Mouse (Mus musculus): Measurements from ENCODE around the gene Zfp607a. TPM values are rescaled to one million over a fixed set of nuclear protein-coding genes. Genes with fewer than 3 reads are reported as not detected.

Gene Zfp607a
- polyA plus RNA-seq (2014; fragmentation: Illumina TruSeq; extraction: RNeasy Lipid Tissue Mini Kit (QIAGEN cat#74804); ENCODE audit: low read depth, low replicate concordance), result 5.1 TPM

DNA sequence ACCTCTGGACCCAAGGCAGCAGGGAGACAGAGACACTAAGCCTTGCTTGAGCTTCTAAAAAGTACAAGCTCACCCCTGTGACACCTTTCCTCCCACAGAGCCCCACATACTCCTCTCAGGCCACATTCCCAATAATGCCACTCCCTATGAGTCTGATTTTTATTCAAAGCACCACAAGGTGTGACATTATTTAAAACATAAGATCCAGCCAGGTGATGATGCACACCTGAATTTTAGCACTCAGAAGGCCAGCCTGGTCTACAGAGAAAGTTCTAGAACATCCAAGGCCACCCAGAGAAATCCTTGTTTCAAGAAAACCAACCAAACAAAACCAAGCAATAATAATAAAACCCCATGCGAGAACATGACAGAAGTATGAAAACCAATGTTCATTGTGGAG lies at the start of gene Zfp607a:
TSS of gene Zfp607a (plus strand) at position 301 of the 400 bp plus-strand sequence.

DNA sequence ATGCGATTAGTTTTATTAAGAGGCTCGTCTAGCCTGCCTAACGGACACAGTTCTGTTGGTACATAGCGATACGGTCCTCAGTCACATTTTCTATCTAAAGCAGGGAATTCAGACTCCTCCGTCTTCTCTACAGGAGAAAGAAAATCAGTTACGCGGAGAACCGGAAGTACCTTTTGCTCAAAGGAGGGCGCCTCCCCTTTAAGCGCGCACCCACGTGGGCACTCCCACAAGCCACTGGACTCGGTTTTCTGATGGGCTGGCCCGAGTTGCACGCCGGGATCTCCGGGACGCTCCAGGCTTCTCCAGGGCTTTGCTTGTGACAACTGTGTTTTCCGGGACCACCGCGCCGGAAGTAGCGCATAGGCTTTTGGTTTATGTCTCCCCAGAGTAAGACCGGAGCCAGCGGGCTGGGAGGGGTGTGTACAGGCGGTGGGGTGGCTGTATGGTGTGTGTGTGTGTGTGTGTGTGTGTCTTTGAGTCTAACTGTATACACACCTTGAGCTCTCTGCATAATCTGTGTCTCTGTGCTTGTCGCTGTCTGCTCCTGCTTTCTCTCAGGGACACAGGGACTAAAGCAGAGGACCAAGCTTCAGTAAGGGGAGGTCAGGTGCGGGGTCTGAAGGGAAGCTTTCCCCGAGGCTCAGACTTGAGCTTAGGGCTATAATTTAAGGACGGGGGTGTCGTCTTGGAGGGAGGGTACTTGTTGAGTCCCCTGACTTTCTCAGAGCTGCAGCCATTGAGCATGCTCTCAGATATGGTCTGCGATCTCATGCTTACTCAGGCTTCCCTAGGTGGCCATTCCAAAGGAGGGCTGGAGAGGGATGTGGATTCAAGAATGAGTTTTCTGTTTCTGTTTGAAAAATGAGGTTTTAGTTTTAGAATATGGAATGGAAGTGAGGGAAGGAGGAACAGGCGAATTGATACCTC lies 18.7 kb upstream of the Zfp607a start, which contains the start of gene Zfp59:
TSS of gene Zfp59 (plus strand) at position 285 of the 927 bp plus-strand sequence.

DNA sequence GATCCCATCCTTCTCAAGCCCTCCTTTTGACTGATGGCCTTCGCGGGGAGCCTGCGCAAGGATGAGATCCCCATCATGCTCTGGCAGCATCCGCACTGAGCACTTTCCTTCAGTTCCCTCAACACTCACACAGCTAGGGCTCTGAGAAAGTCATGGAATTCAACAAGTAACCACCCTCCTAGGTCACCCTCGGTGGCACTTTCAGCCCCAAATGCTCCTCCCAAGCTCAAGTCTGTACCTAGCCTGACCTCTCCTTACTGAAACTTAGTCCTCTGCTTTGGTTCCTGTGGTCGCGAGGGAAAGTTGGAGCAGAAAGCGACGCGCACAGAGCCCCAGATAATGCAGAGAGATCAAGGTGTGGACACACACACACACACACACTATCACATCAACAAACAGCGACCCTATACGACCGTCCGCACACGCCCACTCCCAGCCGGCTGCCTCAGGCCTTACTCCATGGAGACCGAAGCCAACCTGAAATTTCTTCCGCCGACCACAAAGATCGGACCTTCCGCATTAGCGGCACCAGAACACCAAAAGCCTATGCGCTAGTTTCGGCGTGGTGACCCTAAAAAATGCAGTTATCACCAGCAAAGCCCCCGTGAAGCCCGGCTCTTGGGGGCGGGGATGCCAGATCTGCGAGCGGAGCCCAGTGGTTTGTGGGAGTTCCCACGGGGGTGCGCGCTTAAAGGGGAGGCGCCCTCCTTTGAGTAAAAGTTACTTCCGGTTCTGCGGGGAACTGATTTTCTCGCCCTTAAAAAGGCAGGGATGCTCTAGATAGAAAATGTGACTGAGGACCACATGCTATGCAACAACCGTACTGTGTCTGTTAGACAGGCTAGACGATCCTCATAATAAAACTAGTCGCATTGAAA lies 71.7 kb downstream of the Zfp607a start, which contains the start of gene Zfp974:
TSS of gene Zfp974 (minus strand) at position 643 of the 878 bp plus-strand sequence.

Other genes with a start within 250 kb of the Zfp607a start
- not detected for gene Ttc9b, start 203.6 kb upstream of the Zfp607a start, polyA plus RNA-seq (2014; fragmentation: Illumina TruSeq; extraction: RNeasy Lipid Tissue Mini Kit (QIAGEN cat#74804); ENCODE audit: low read depth, low replicate concordance)
- gene Map3k10, start 182.9 kb upstream of the Zfp607a start, polyA plus RNA-seq (2014; fragmentation: Illumina TruSeq; extraction: RNeasy Lipid Tissue Mini Kit (QIAGEN cat#74804); ENCODE audit: low read depth, low replicate concordance), result 2.0 TPM
- 2.1 TPM for gene Zfp607b, start 168.2 kb upstream of the Zfp607a start, polyA plus RNA-seq (2014; fragmentation: Illumina TruSeq; extraction: RNeasy Lipid Tissue Mini Kit (QIAGEN cat#74804); ENCODE audit: low read depth, low replicate concordance)
- gene Zfp60, start 126.1 kb upstream of the Zfp607a start, polyA plus RNA-seq (2014; fragmentation: Illumina TruSeq; extraction: RNeasy Lipid Tissue Mini Kit (QIAGEN cat#74804); ENCODE audit: low read depth, low replicate concordance), result 25.0 TPM
- gene Zfp626, start 50.3 kb upstream of the Zfp607a start, polyA plus RNA-seq (2014; fragmentation: Illumina TruSeq; extraction: RNeasy Lipid Tissue Mini Kit (QIAGEN cat#74804); ENCODE audit: low read depth, low replicate concordance), result 15.7 TPM
- gene Zfp59, start 18.9 kb upstream of the Zfp607a start, polyA plus RNA-seq (2014; fragmentation: Illumina TruSeq; extraction: RNeasy Lipid Tissue Mini Kit (QIAGEN cat#74804); ENCODE audit: low read depth, low replicate concordance), result 11.0 TPM
- gene Zfp974, start 71.9 kb downstream of the Zfp607a start, polyA plus RNA-seq (2014; fragmentation: Illumina TruSeq; extraction: RNeasy Lipid Tissue Mini Kit (QIAGEN cat#74804); ENCODE audit: low read depth, low replicate concordance), result 15.8 TPM
- 20.3 TPM for gene Zfp780b, start 121.6 kb downstream of the Zfp607a start, polyA plus RNA-seq (2014; fragmentation: Illumina TruSeq; extraction: RNeasy Lipid Tissue Mini Kit (QIAGEN cat#74804); ENCODE audit: low read depth, low replicate concordance)
- 4.0 TPM for gene Zfp850, start 156.6 kb downstream of the Zfp607a start, polyA plus RNA-seq (2014; fragmentation: Illumina TruSeq; extraction: RNeasy Lipid Tissue Mini Kit (QIAGEN cat#74804); ENCODE audit: low read depth, low replicate concordance)
- 35.8 TPM for gene Psmc4, start 192.6 kb downstream of the Zfp607a start, polyA plus RNA-seq (2014; fragmentation: Illumina TruSeq; extraction: RNeasy Lipid Tissue Mini Kit (QIAGEN cat#74804); ENCODE audit: low read depth, low replicate concordance)
- gene Fcgbp, start 213.7 kb downstream of the Zfp607a start, polyA plus RNA-seq (2014; fragmentation: Illumina TruSeq; extraction: RNeasy Lipid Tissue Mini Kit (QIAGEN cat#74804); ENCODE audit: low read depth, low replicate concordance), result not detected

All from kidney, adult 10 weeks (tissue).